Mouse (Mus musculus) layer of hippocampus, postnatal 14 days (tissue): ENCODE measurements around the gene 1700125H20Rik. TPM values are rescaled to one million over a fixed set of nuclear protein-coding genes. Genes with fewer than 3 reads are reported as not detected.
A peak's percentile ranks its signal among the peaks of the same experiment; 100 is the strongest.
"Not testable (repeated sequence)": the region's sequence is repeated elsewhere in the genome, so short reads cannot be mapped to it uniquely, and the experiment has no call there.

Experiments
- DNase-seq, 2 experiments: peaks; one replicate each; pipeline ENCODE4 v3.0.0; 2021 to 2022; ENCODE audit warnings: low spot score in 2 of 2, mixed read lengths in 1 of 2
- long read RNA-seq, 2 experiments: library from polyadenylated mRNA; stranded (forward); transcript quantifications; one replicate each; pipeline ENCODE4 v2.0.0; 2021
- total RNA-seq, 2 experiments: library from RNA; stranded (reverse); gene quantifications; 2 replicates each; pipeline ENCODE4 v1.2.3; 2021

The 1700125H20Rik gene
- under 1 TPM in 1 of 2 experiments, not detected in 1; 0.60 TPM for total RNA-seq
- long read RNA-seq, experiment 1: 0 reads
- long read RNA-seq, experiment 2, partial matches to known transcripts: 0 of 1 reads
- long read RNA-seq, experiment 2, other reads (novel, unspliced or antisense): 1 of 1 reads

DNA sequence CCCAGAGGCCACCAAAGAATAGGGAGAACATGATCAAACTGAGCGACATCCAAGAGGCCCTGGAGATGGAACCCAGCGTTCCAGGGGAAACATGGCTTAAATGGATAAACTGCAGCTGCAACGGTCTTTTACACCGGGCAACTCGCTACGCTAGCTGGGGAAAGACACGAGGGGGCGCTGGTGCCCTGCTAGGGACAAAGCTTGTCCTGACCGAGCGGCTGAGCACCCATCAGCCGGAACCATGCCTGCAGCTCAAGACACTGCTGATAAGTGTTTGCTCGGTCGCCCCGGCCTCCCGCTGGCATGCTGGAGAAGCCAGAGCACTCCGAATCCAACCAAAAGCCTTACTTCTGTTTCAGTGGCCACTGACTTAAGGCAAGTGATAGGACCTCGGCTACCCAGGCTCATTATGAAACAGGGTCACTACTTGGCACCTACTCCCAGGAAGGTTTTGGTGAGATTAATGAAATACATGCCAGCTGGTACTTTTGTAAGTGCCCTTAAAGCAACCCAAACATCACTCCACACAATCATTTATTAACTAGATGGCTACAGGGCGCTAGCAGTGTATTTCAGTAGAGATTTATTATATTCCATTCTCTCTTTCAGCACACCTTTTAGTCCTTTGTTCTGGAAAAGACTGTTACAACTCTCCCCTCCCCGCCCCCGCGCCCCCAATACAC is at the start of gene 1700125H20Rik:
1700125H20Rik (plus strand) TSS at position 347 of the 683 bp plus-strand sequence.
- DNase-seq: peak; percentile 80 to 89

DNA sequence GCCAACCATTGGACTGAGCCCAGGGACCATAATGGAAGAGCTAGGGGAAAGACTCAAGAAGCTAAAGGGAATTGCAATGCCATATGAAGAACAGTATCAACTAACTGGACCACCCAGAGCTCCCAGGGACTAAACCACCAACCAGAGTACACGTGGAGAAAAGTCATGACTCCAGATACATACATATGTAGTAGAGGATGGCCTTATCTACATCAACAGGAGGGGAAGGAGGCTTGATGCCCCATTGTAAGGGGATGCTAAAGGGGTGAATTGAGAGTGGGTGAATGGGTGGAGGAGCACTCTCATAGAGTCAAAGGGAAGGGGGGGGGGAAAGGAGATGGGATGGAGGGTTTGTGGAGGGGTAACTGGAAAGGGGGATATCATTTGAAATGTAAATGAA is 48.1 kb upstream of the 1700125H20Rik start:
- no peak for DNase-seq

DNA sequence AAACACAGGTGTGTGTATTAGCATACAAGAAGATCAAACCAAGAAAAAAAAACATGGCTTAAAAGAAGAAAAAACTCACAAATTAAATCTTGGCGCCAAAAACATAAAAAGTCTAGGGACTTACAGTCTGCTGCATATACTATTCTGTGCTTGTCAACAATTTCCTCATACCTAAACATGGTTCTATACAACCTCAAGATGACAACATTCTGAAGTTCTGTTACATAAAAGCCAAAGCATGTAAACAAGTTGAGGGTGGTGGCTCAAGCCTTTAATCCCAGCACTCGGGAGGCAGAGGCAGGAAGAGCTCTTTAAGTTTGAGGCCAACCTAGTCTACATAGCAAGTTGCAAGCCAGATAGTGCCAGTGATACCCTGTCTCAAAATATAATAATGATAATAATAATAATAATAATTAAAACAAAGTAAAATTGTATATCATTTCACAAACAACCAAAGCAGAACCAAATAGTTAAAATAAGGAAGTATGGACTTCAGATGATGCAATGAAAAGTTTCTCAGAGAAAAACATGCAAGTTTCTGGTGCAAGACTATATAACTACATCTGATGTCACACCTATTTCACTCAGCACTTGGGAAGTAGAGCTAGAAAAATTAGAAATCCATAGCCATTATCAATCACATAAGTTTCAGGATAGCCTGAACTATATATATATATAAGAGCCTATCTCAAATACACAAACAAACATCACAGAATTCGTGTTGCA is 46.8 kb upstream of the 1700125H20Rik start:
- no peak for DNase-seq

- no peak for DNase-seq
These were observed 43.7 kb upstream of the 1700125H20Rik start for GRCm38 (mm10) chr11:85126257-85127102.

GRCm38 (mm10) chr11:85128883-85129282 is 41.3 kb upstream of the 1700125H20Rik start:
- no peak for DNase-seq

DNA sequence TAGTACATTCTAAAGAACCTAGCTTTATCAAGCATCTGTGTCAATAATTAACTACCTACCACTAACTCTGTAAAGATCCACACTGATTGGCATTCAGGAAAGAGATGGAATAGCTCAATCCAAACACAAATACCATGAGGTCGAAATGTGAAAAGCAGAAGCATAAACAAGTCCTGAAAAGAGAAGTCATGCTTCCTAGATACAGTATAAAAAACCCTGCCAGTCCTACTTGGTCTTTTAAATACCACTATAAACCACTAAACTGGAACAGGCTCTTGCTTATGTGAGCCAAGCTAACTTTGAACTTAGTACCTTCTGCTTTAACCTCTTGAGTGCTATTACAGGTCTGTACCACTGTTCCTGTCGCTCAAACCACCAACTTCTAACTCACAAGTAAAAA is 38.7 kb upstream of the 1700125H20Rik start:
- no peak for DNase-seq

DNA sequence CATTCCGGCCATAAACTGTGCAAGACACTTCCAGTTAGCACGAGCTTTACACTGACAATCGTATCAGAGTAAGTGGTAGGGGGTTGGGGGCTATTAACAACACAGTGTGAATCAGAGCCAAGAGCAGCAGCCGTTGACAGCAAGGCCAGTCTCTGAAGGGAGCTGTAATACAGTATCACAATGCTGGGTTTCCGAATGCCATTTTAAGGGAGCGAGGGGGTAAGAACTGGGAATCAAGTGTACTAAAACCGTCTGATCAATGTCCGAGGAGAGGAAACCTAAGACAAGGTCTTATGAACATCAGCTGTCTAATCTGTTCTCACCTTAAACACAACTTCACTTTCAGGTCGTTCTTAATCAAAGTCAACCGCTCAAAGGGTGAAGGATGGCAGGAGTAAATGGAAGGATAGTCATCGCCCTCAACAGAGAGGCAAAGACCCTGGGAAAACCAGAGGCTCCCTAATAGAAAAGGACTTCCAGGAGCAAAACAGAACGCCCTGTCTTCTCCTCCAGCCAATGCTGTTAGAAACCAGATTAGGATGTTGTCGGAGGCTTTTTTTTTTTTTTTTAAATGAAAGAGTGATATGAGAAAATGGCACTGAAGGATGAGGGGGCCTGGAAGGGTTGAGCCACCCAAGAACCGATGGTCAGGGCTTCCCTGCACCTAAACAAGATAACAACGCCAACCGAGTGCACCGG is 31.3 kb upstream of the 1700125H20Rik start:
- DNase-seq: peak; percentile 15 to 17

- peak; percentile 95 to 97 for DNase-seq
These were observed 30.3 kb upstream of the 1700125H20Rik start, which contains the start of gene Usp32 for GRCm38 (mm10) chr11:85139581-85140540. Usp32 (minus strand) TSS chr11:85140161.

DNA sequence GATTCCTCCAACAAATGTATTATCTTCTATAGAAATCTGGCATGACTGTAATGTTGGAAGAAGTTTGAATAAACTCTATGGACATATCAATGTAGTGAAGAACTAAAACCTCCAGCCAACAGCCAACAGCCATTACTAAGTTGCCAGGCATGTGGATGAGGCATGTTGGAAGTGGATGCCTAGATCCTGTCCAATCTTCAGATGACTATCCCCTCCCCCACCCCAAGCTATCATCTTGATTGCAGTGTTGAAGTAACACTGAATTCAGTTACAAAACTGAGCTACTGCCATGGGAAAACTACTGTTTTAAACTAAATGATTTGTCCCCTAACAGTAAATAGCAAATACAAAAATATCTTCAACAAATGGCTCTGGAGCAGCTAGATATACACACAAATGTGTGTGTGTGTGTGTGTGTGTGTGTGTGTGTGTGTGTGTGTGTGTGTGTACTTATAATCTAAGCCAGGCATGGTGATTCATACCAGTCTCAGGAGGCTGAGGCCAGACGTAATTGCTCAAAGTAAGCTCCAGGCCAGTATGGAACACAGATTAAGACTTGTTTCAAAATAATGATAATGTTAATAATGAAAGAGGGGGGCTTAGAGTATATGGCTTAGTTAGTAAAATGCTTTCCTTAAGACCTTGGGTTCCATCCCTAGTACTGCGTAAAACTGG is 17.8 kb upstream of the 1700125H20Rik start:
- no peak for DNase-seq

DNA sequence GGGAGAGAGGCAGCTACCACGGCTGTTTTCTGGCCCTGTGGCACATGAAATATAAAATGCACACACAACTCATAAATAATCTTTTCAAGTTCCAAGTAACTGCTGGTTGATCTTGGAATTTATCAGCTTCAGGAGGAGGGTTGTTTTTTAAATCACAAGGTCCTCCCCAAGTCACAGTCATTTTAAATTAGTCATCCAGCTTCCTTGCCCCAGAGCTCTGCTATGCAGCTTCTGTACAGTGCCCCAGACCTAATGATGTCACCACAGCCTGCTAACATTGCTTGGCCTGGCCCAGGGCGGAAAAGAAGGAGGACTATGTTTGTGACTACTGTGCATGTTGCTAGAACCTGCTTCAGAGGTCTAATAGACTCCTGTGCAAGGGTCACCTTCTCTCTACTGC is 12.9 kb upstream of the 1700125H20Rik start:
- DNase-seq: no peak

- not testable (repeated sequence) for DNase-seq
These were observed 7.2 kb upstream of the 1700125H20Rik start for GRCm38 (mm10) chr11:85163014-85163413.

GRCm38 (mm10) chr11:85164371-85164770 is 5.8 kb upstream of the 1700125H20Rik start:
- DNase-seq: no peak

GRCm38 (mm10) chr11:85167503-85167902 is 2.7 kb upstream of the 1700125H20Rik start:
- no peak for DNase-seq

- no peak for DNase-seq
These were observed 629 bp downstream of the 1700125H20Rik start for GRCm38 (mm10) chr11:85170833-85171232.

- no peak for DNase-seq
These were observed 5.7 kb downstream of the 1700125H20Rik start for GRCm38 (mm10) chr11:85175941-85176340.

DNA sequence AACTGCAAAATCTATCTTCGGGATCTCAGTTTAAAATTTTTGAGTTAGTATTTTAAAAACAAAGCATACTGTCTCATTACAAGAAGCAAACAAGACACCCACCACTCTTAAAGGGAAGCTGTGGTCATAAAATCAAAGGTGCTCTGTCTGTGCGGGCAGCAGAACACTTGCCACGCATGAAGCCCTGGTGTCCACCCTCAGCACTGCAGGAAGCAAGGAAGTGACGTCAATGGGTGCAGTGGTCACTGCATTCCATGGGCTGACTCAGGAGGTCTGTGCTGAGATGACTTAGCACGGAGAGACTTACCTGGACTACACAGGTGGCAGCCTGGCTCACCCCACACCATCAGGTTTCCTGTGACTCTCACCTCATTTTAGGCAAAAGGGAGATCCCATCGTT is 7.6 kb downstream of the 1700125H20Rik start:
- no peak for DNase-seq

GRCm38 (mm10) chr11:85178413-85178812 is 8.2 kb downstream of the 1700125H20Rik start:
- no peak for DNase-seq

GRCm38 (mm10) chr11:85182617-85183283 is 12.5 kb downstream of the 1700125H20Rik start:
- DNase-seq: peak; percentile 81 to 85
